In the genomic region with DNA sequence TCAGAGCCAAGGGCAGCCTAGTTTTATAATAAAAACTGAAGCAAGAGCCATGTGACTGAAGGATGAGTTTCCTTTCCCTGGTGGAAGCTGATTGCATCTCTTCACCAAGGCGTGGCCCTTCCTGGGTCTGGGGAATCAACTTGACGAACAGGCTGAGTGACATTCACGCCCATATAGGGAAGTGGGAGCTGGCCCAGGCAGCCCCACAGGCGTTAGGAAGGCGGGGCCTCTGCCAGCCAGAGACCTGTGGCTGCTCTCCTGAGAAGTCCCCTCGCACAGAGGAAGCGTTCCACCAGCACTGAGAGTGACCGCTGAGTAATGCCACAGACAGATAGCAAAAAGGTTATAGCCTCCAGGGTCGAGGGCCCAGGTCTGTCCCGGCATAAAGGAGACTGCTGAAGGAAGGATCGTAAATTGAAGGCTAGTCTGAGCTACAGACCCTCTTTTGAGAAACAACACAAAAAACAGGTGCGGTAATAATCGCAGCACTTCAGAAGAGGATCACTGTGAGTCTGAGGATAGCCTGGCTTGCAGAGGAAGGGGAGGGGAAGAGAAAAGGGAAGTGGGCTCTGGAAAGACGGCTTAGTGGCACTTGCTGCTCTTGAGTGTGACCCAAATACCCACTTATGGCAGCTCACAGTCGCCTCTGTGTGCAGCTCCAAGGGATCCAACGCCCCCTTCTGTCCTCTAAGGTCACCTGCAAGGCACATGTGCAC, we compare ENCODE assay signal across 8 mouse cellular contexts. TPM values are rescaled to one million over a fixed set of nuclear protein-coding genes. Genes with fewer than 3 reads are reported as not detected.
A peak's percentile ranks its signal among the peaks of the same experiment; 100 is the strongest.
DNase-seq lines count a peak whose midpoint lies in the region; ATAC-seq lines count a peak whose summit lies in the region.

No protein-coding gene starts in this region.

- 0 out of 2 replicates have a peak, but pooled peaks have one; percentile 7 for ATAC-seq in embryonic facial prominence, embryonic 13.5 days (ENCODE audit: insufficient number of reproducible peaks, insufficient read depth, low FRiP score, low TSS enrichment, low read depth)
- peak; percentile 63 for ATAC-seq in heart, embryonic 14.5 days (ENCODE audit: insufficient number of reproducible peaks, insufficient read depth, low FRiP score, low read depth)
- peak; percentile 83 for ATAC-seq in megakaryocyte, adult 5-6 weeks (ENCODE audit: poor library complexity, severe bottlenecking)

- peak overlapping the region; percentile 48 for H3K4me2 ChIP-seq in embryonic facial prominence, embryonic 13.5 days
- peak overlapping the region; percentile 67 for H3K4me2 ChIP-seq in heart, embryonic 14.5 days (ENCODE audit: low read length)

- 2% methylated on average over 16 of the region's 16 CpGs for WGBS in embryonic facial prominence, embryonic 13.5 days
- WGBS in heart, embryonic 14.5 days, result 1% methylated on average over 16 of the region's 16 CpGs

- peak overlapping the region; percentile 77 for H3K27ac ChIP-seq in embryonic facial prominence, embryonic 13.5 days
- H3K27ac ChIP-seq in heart, embryonic 14.5 days (replicated peaks in 1 of 2; ENCODE audit: control insufficient read depth in 1 of 2, insufficient read depth in 1 of 2, low read depth in 2 of 2, low read length in 2 of 2), result peak overlapping the region; percentile 95 to 99

- DNase-seq in CD8-positive naive resting alpha-beta T cell, adult 2 months (ENCODE audit: low read depth in 2 of 2, low spot score in 2 of 2), result peak; percentile 48 to 69
- DNase-seq in adipocyte (ENCODE audit: low spot score), result peak; percentile 62
- peak; percentile 71 for DNase-seq in kidney, postnatal 10 days
- DNase-seq in retina, postnatal 7 days (ENCODE audit: low read depth, low spot score), result peak; percentile 66
- no peak for DNase-seq in frontal cortex, postnatal 14 days (ENCODE audit: low spot score in 2 of 2)

- peak overlapping the region; percentile 23 for H3K4me3 ChIP-seq in embryonic facial prominence, embryonic 13.5 days
- peak overlapping the region; percentile 32 to 36 for H3K4me3 ChIP-seq in heart, embryonic 14.5 days (ENCODE audit: control insufficient read depth in 1 of 2, insufficient read depth in 1 of 2, low read depth in 1 of 2, low read length in 2 of 2)

- H3K9me3 ChIP-seq in embryonic facial prominence, embryonic 13.5 days, result no peaks in the 10 kb centered on the region
- H3K9me3 ChIP-seq in heart, embryonic 14.5 days (ENCODE audit: control insufficient read depth, low read length), result no peaks in the 10 kb centered on the region

- H3K27me3 ChIP-seq in embryonic facial prominence, embryonic 13.5 days, result no peaks in the 10 kb centered on the region
- no peaks in the 10 kb centered on the region for H3K27me3 ChIP-seq in heart, embryonic 14.5 days (ENCODE audit: control insufficient read depth, insufficient read depth, low read length)

- H3K36me3 ChIP-seq in embryonic facial prominence, embryonic 13.5 days, result no peaks in the 10 kb centered on the region
- H3K36me3 ChIP-seq in heart, embryonic 14.5 days (ENCODE audit: control insufficient read depth, insufficient read depth, low read length), result no peaks in the 10 kb centered on the region

- H3K9ac ChIP-seq in embryonic facial prominence, embryonic 13.5 days, result peak overlapping the region; percentile 56
- H3K9ac ChIP-seq in heart, embryonic 14.5 days (ENCODE audit: low read length), result peak overlapping the region; percentile 69

- H3K4me1 ChIP-seq in embryonic facial prominence, embryonic 13.5 days, result peaks cover 9% of the 10 kb centered on the region; the same call in 1 of the 2 replicates
- peaks cover 4 to 12% of the 10 kb centered on the region in 2 experiments; a peak in 3 of 4 replicates for H3K4me1 ChIP-seq in heart, embryonic 14.5 days (ENCODE audit: control insufficient read depth in 2 of 2, insufficient read depth in 2 of 2, low read length in 2 of 2)

RNA-seq across cellular contexts. Expression of a gene that starts 5.2 kb away (rescaled TPM):
- polyA plus RNA-seq in embryonic facial prominence, embryonic 13.5 days (2015; fragmentation: Nextera tagmentation; extraction: Ambion mirVana), result 35.5 and 35.6 TPM in 2 replicates
- 52.2 and 53.3 TPM in 2 replicates for polyA plus RNA-seq in heart, embryonic 14.5 days (2014; fragmentation: Nextera tagmentation; extraction: Ambion mirVana)
- 50.1 and 62.0 TPM in 2 replicates for total RNA-seq in megakaryocyte, adult 5-6 weeks (2015)
- total RNA-seq in megakaryocyte, adult 5-6 weeks (2017), result 62.5 and 64.7 TPM in 2 replicates

RNA-seq across cellular contexts. Expression of a gene that starts 41.2 kb away (rescaled TPM):
- polyA plus RNA-seq in embryonic facial prominence, embryonic 13.5 days (2015; fragmentation: Nextera tagmentation; extraction: Ambion mirVana), result 60.3 and 63.7 TPM in 2 replicates
- 40.5 and 42.2 TPM in 2 replicates for polyA plus RNA-seq in heart, embryonic 14.5 days (2014; fragmentation: Nextera tagmentation; extraction: Ambion mirVana)
- total RNA-seq in megakaryocyte, adult 5-6 weeks (2015), result 28.1 and 28.4 TPM in 2 replicates
- total RNA-seq in megakaryocyte, adult 5-6 weeks (2017), result 28.1 and 33.8 TPM in 2 replicates

RNA-seq across cellular contexts. Expression of a gene that starts 41.3 kb away (rescaled TPM):
- 51.1 and 56.5 TPM in 2 replicates for polyA plus RNA-seq in embryonic facial prominence, embryonic 13.5 days (2015; fragmentation: Nextera tagmentation; extraction: Ambion mirVana)
- 22.8 and 24.3 TPM in 2 replicates for polyA plus RNA-seq in heart, embryonic 14.5 days (2014; fragmentation: Nextera tagmentation; extraction: Ambion mirVana)
- 11.6 and 15.0 TPM in 2 replicates for total RNA-seq in megakaryocyte, adult 5-6 weeks (2015)
- total RNA-seq in megakaryocyte, adult 5-6 weeks (2017), result 17.3 and 24.1 TPM in 2 replicates

Comparison
In these comparisons a context has a peak if more than half of its experiments do, and no peak if none do; other contexts are left out.
1. DNase-seq: peak in CD8-positive naive resting alpha-beta T cell, adult 2 months (2 of 2), adipocyte (single experiment), kidney, postnatal 10 days (single experiment) and retina, postnatal 7 days (single experiment); none in frontal cortex, postnatal 14 days (0 of 2).
2. ATAC-seq: peak in every context shown above with its lines; median percentile 83 in megakaryocyte, adult 5-6 weeks; 63 in heart, embryonic 14.5 days; 7 in embryonic facial prominence, embryonic 13.5 days.